Mouse (Mus musculus): ENCODE data around the gene Fam206a. TPM values are rescaled to one million over a fixed set of nuclear protein-coding genes. Genes with fewer than 3 reads are reported as not detected.

The Fam206a gene
- 6.3 and 6.9 TPM in 2 replicates for polyA plus RNA-seq (2015; fragmentation: Nextera tagmentation; extraction: Ambion mirVana)

DNA sequence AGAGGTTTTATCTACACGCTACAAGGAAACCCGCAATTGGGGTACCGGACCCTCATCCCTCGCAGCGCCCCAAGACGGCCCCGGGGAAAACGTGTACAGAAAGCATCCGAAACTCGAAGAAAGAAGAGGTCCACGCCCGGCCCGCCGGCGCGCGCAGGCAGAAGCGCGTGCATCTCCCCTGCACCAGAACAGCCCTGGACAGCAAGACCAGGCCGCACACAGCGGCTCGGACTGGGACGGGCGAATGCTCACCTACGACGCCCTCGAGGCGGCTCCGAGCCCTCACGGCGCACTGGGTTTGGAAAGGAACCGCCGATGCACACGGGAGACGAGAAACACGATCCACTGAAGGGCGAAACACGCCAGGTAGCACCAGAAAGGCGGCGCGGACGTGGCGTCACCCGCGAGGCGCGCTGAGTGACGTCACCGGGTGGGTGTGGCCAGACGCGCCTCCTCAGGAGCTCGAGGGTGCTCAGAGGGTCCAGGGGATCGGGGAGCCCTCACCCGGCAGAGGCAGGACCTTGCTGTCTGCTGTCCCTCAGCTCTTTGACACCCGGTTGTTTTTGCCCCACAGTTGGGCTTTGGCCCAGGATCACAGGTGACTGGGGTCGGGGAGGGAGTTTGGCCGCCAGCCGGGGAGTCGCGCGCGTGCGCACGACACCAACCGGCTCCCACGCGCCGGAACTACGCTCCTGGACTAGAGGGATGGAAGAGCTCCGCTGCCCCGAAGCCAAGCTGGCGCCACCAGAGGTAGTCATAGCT is at the start of gene Fam206a, which contains the start of gene Elp1:
Gene Fam206a (plus strand): TSS at position 439 of the 762 bp plus-strand sequence.
Gene Elp1 (minus strand): TSS at position 425 of the 762 bp plus-strand sequence.

Other genes with a start within 250 kb of the Fam206a start
- gene Gm26657, start 62.3 kb upstream of the Fam206a start, polyA plus RNA-seq (2015; fragmentation: Nextera tagmentation; extraction: Ambion mirVana): not detected in 2 replicates
- not detected in 2 replicates for gene Actl7b, start 60.9 kb upstream of the Fam206a start, polyA plus RNA-seq (2015; fragmentation: Nextera tagmentation; extraction: Ambion mirVana)
- not detected in 2 replicates for gene Actl7a, start 58.9 kb upstream of the Fam206a start, polyA plus RNA-seq (2015; fragmentation: Nextera tagmentation; extraction: Ambion mirVana)
- gene Elp1, start within 50 bp of the Fam206a start, polyA plus RNA-seq (2015; fragmentation: Nextera tagmentation; extraction: Ambion mirVana): 12.6 and 13.7 TPM in 2 replicates
- gene Ctnnal1, start 62.8 kb downstream of the Fam206a start, polyA plus RNA-seq (2015; fragmentation: Nextera tagmentation; extraction: Ambion mirVana): 22.8 and 29.1 TPM in 2 replicates
- 12.8 and 16.3 TPM in 2 replicates for gene Tmem245, start 145.1 kb downstream of the Fam206a start, polyA plus RNA-seq (2015; fragmentation: Nextera tagmentation; extraction: Ambion mirVana)
- 0.10 and 0.20 TPM in 2 replicates for gene Frrs1l, start 188.0 kb downstream of the Fam206a start, polyA plus RNA-seq (2015; fragmentation: Nextera tagmentation; extraction: Ambion mirVana)

Measured in urinary bladder, postnatal 0 days (tissue).